Mouse (Mus musculus): ENCODE data around the gene Slc35f6. TPM values are rescaled to one million over a fixed set of nuclear protein-coding genes. Genes with fewer than 3 reads are reported as not detected.

The Slc35f6 gene
- polyA plus RNA-seq, 1 experiment, result 88.0 TPM

- DNase-seq, result no peak
- Histone ChIP-seq H3K27me3 (ENCODE audit: control insufficient read depth, insufficient read depth, low read length) (no peaks in the 10 kb centered on the region), H3K4me1 (replicated peaks; ENCODE audit: control insufficient read depth, insufficient read depth, low read length) (no peaks in the 10 kb centered on the region), H3K36me3 (ENCODE audit: control insufficient read depth, insufficient read depth, low read length) (no peaks in the 10 kb centered on the region), H3K4me3 (ENCODE audit: control insufficient read depth, insufficient read depth, low read length) (no peak overlapping the region), H3K27ac (ENCODE audit: control insufficient read depth, insufficient read depth, low read length) (no peak overlapping the region)
- WGBS, result 74% methylated on average over 16 of the region's 16 CpGs
- no peak for TF ChIP-seq CTCF (IDR thresholded peaks at IDR 0.05; ENCODE audit: borderline replicate concordance, control insufficient read depth, extremely low read depth, insufficient read depth, low read length, poor library complexity)
- no peak for TF ChIP-seq POLR2A (IDR thresholded peaks at IDR 0.05; ENCODE audit: control insufficient read depth, extremely low read depth, insufficient read depth, low read length, poor library complexity)
These were observed 41.2 kb upstream of the Slc35f6 start for GRCm38 (mm10) chr5:30606424-30607073.

- TF ChIP-seq CTCF (IDR thresholded peaks at IDR 0.05; ENCODE audit: borderline replicate concordance, control insufficient read depth, extremely low read depth, insufficient read depth, low read length, poor library complexity) (no peak), POLR2A (IDR thresholded peaks at IDR 0.05; ENCODE audit: control insufficient read depth, extremely low read depth, insufficient read depth, low read length, poor library complexity) (no peak)
- H3K27me3 ChIP-seq (ENCODE audit: control insufficient read depth, insufficient read depth, low read length), result no peaks in the 10 kb centered on the region
- DNase-seq, result no peak
- H3K4me1 ChIP-seq (replicated peaks; ENCODE audit: control insufficient read depth, insufficient read depth, low read length), result no peaks in the 10 kb centered on the region
- no peak overlapping the region for H3K4me3 ChIP-seq (ENCODE audit: control insufficient read depth, insufficient read depth, low read length)
- no peak overlapping the region for H3K27ac ChIP-seq (ENCODE audit: control insufficient read depth, insufficient read depth, low read length)
- H3K36me3 ChIP-seq (ENCODE audit: control insufficient read depth, insufficient read depth, low read length), result no peaks in the 10 kb centered on the region
- WGBS, result 95% methylated on average over 7 of the region's 7 CpGs
These were observed 38.6 kb upstream of the Slc35f6 start for GRCm38 (mm10) chr5:30609094-30609493.

GRCm38 (mm10) chr5:30609918-30610645, 37.7 kb upstream of the Slc35f6 start:
- no peaks in the 10 kb centered on the region for H3K36me3 ChIP-seq (ENCODE audit: control insufficient read depth, insufficient read depth, low read length)
- no peak overlapping the region for H3K4me3 ChIP-seq (ENCODE audit: control insufficient read depth, insufficient read depth, low read length)
- no peak for DNase-seq
- TF ChIP-seq POLR2A (IDR thresholded peaks at IDR 0.05; ENCODE audit: control insufficient read depth, extremely low read depth, insufficient read depth, low read length, poor library complexity), result no peak
- no peak for TF ChIP-seq CTCF (IDR thresholded peaks at IDR 0.05; ENCODE audit: borderline replicate concordance, control insufficient read depth, extremely low read depth, insufficient read depth, low read length, poor library complexity)
- no peaks in the 10 kb centered on the region for H3K27me3 ChIP-seq (ENCODE audit: control insufficient read depth, insufficient read depth, low read length)
- no peak overlapping the region for H3K27ac ChIP-seq (ENCODE audit: control insufficient read depth, insufficient read depth, low read length)
- 89% methylated on average over 8 of the region's 8 CpGs for WGBS
- no peaks in the 10 kb centered on the region for H3K4me1 ChIP-seq (replicated peaks; ENCODE audit: control insufficient read depth, insufficient read depth, low read length)

GRCm38 (mm10) chr5:30611091-30611490, 36.6 kb upstream of the Slc35f6 start:
- 90% methylated on average over 1 of the region's 1 CpGs for WGBS

GRCm38 (mm10) chr5:30611689-30612088, 36.0 kb upstream of the Slc35f6 start:
- Histone ChIP-seq H3K4me1 (replicated peaks; ENCODE audit: control insufficient read depth, insufficient read depth, low read length) (no peaks in the 10 kb centered on the region), H3K4me3 (ENCODE audit: control insufficient read depth, insufficient read depth, low read length) (no peak overlapping the region), H3K27ac (ENCODE audit: control insufficient read depth, insufficient read depth, low read length) (no peak overlapping the region), H3K27me3 (ENCODE audit: control insufficient read depth, insufficient read depth, low read length) (no peaks in the 10 kb centered on the region), H3K36me3 (ENCODE audit: control insufficient read depth, insufficient read depth, low read length) (no peaks in the 10 kb centered on the region)
- no peak for TF ChIP-seq CTCF (IDR thresholded peaks at IDR 0.05; ENCODE audit: borderline replicate concordance, control insufficient read depth, extremely low read depth, insufficient read depth, low read length, poor library complexity)
- TF ChIP-seq POLR2A (IDR thresholded peaks at IDR 0.05; ENCODE audit: control insufficient read depth, extremely low read depth, insufficient read depth, low read length, poor library complexity), result no peak
- DNase-seq, result no peak
- WGBS, result 63% methylated on average over 3 of the region's 3 CpGs

More at GRCm38 (mm10) chr5:30611091-30611490, 36.6 kb upstream of the Slc35f6 start:
- no peak overlapping the region for H3K4me3 ChIP-seq (ENCODE audit: control insufficient read depth, insufficient read depth, low read length)
- no peaks in the 10 kb centered on the region for H3K4me1 ChIP-seq (replicated peaks; ENCODE audit: control insufficient read depth, insufficient read depth, low read length)
- no peak for DNase-seq
- no peaks in the 10 kb centered on the region for H3K36me3 ChIP-seq (ENCODE audit: control insufficient read depth, insufficient read depth, low read length)
- H3K27ac ChIP-seq (ENCODE audit: control insufficient read depth, insufficient read depth, low read length), result no peak overlapping the region
- no peaks in the 10 kb centered on the region for H3K27me3 ChIP-seq (ENCODE audit: control insufficient read depth, insufficient read depth, low read length)
- TF ChIP-seq POLR2A (IDR thresholded peaks at IDR 0.05; ENCODE audit: control insufficient read depth, extremely low read depth, insufficient read depth, low read length, poor library complexity) (no peak), CTCF (IDR thresholded peaks at IDR 0.05; ENCODE audit: borderline replicate concordance, control insufficient read depth, extremely low read depth, insufficient read depth, low read length, poor library complexity) (no peak)

- 67% methylated on average over 4 of the region's 4 CpGs for WGBS
- Histone ChIP-seq H3K4me1 (replicated peaks; ENCODE audit: control insufficient read depth, insufficient read depth, low read length) (no peaks in the 10 kb centered on the region), H3K4me3 (ENCODE audit: control insufficient read depth, insufficient read depth, low read length) (no peak overlapping the region), H3K36me3 (ENCODE audit: control insufficient read depth, insufficient read depth, low read length) (no peaks in the 10 kb centered on the region), H3K27me3 (ENCODE audit: control insufficient read depth, insufficient read depth, low read length) (no peaks in the 10 kb centered on the region), H3K27ac (ENCODE audit: control insufficient read depth, insufficient read depth, low read length) (no peak overlapping the region)
- no peak for TF ChIP-seq POLR2A (IDR thresholded peaks at IDR 0.05; ENCODE audit: control insufficient read depth, extremely low read depth, insufficient read depth, low read length, poor library complexity)
- TF ChIP-seq CTCF (IDR thresholded peaks at IDR 0.05; ENCODE audit: borderline replicate concordance, control insufficient read depth, extremely low read depth, insufficient read depth, low read length, poor library complexity), result no peak
- DNase-seq, result no peak
These were observed 35.2 kb upstream of the Slc35f6 start for GRCm38 (mm10) chr5:30612575-30612974.

All from thymus, adult 2 months (tissue).